Comparison of ENCODE assay signal across 8 mouse cellular contexts in the genomic region with DNA sequence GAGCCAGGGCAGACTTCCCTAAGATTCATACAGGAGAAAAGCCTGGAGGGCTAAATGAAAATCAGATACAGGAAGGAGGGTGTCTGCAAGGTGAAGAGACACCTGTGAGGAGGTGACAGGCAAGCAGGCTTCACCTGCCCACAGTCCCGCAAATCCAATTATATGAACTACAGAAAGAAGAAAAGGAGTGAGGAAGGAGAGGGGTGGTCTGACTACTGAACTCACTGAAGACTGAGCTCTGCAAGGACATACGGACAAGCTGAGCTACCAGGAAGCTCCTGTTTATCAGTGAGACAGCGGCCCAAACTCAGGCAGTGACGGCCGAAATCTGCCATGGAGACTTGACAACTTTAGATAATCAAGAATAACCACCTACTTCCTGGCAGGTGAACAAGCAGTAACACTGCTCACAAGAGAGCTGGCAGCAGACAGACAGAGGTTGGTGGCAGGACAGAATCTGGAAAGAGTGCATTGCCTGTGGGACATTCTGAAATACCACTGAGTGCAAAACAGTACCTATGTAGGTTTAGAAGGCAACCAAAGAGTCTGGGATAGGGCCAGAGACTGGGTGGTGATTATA. TPM values are rescaled to one million over a fixed set of nuclear protein-coding genes. Genes with fewer than 3 reads are reported as not detected.
A peak's percentile ranks its signal among the peaks of the same experiment; 100 is the strongest.
DNase-seq lines count a peak whose midpoint lies in the region; ATAC-seq lines count a peak whose summit lies in the region.

No protein-coding gene starts in this region.

- no peaks in the 10 kb centered on the region for H3K9me3 ChIP-seq in forebrain, embryonic 13.5 days (replicated peaks)
- no peaks in the 10 kb centered on the region for H3K9me3 ChIP-seq in forebrain, embryonic 10.5 days
- no peaks in the 10 kb centered on the region for H3K9me3 ChIP-seq in forebrain, embryonic 14.5 days (replicated peaks; ENCODE audit: control insufficient read depth, low read length)
- H3K9me3 ChIP-seq in hindbrain, embryonic 15.5 days, result no peaks in the 10 kb centered on the region
- no peaks in the 10 kb centered on the region for H3K9me3 ChIP-seq in midbrain, embryonic 14.5 days (ENCODE audit: control insufficient read depth, low read length)

- WGBS in forebrain, embryonic 13.5 days, result 77% methylated on average over 5 of the region's 5 CpGs
- 86% methylated on average over 5 of the region's 5 CpGs for WGBS in forebrain, embryonic 10.5 days
- 73% methylated on average over 5 of the region's 5 CpGs for WGBS in forebrain, embryonic 14.5 days
- WGBS in hindbrain, embryonic 15.5 days, result 67% methylated on average over 5 of the region's 5 CpGs
- WGBS in midbrain, embryonic 14.5 days, result 68% methylated on average over 5 of the region's 5 CpGs

- peak overlapping the region; percentile 50 for H3K4me2 ChIP-seq in forebrain, embryonic 13.5 days
- peak overlapping the region; percentile 39 for H3K4me2 ChIP-seq in forebrain, embryonic 14.5 days (ENCODE audit: low read length)
- peak overlapping the region; percentile 35 for H3K4me2 ChIP-seq in hindbrain, embryonic 15.5 days
- H3K4me2 ChIP-seq in midbrain, embryonic 14.5 days (ENCODE audit: low read length), result peak overlapping the region; percentile 49

- peaks cover 77% of the 10 kb centered on the region for H3K4me1 ChIP-seq in forebrain, embryonic 13.5 days
- H3K4me1 ChIP-seq in forebrain, embryonic 10.5 days, result peaks cover 79% of the 10 kb centered on the region
- H3K4me1 ChIP-seq in forebrain, embryonic 14.5 days (ENCODE audit: control insufficient read depth, insufficient read depth, low read length), result peaks cover 48% of the 10 kb centered on the region
- H3K4me1 ChIP-seq in hindbrain, embryonic 15.5 days (replicated peaks), result peaks cover 56% of the 10 kb centered on the region
- peaks cover 57% of the 10 kb centered on the region for H3K4me1 ChIP-seq in midbrain, embryonic 14.5 days (ENCODE audit: control insufficient read depth, insufficient read depth, low read length)

- H3K36me3 ChIP-seq in forebrain, embryonic 13.5 days (ENCODE audit: poor library complexity, severe bottlenecking), result no peaks in the 10 kb centered on the region
- peaks cover 3% of the 10 kb centered on the region for H3K36me3 ChIP-seq in forebrain, embryonic 10.5 days (replicated peaks)
- H3K36me3 ChIP-seq in forebrain, embryonic 14.5 days (ENCODE audit: control insufficient read depth, insufficient read depth, low read length), result no peaks in the 10 kb centered on the region
- H3K36me3 ChIP-seq in hindbrain, embryonic 15.5 days, result no peaks in the 10 kb centered on the region
- no peaks in the 10 kb centered on the region for H3K36me3 ChIP-seq in midbrain, embryonic 14.5 days (ENCODE audit: control insufficient read depth, insufficient read depth, low read length)

- H3K27me3 ChIP-seq in forebrain, embryonic 13.5 days, result no peaks in the 10 kb centered on the region
- H3K27me3 ChIP-seq in forebrain, embryonic 10.5 days (ENCODE audit: poor library complexity, severe bottlenecking), result no peaks in the 10 kb centered on the region
- H3K27me3 ChIP-seq in forebrain, embryonic 14.5 days (replicated peaks; ENCODE audit: control insufficient read depth, insufficient read depth, low read length), result no peaks in the 10 kb centered on the region
- H3K27me3 ChIP-seq in hindbrain, embryonic 15.5 days, result no peaks in the 10 kb centered on the region
- H3K27me3 ChIP-seq in midbrain, embryonic 14.5 days (ENCODE audit: control insufficient read depth, insufficient read depth, low read length), result no peaks in the 10 kb centered on the region

- peak overlapping the region; percentile 57 for H3K27ac ChIP-seq in forebrain, embryonic 13.5 days
- H3K27ac ChIP-seq in forebrain, embryonic 10.5 days, result no peak overlapping the region
- peak overlapping the region; percentile 14; the same call in 1 of the 2 replicates for H3K27ac ChIP-seq in forebrain, embryonic 14.5 days (ENCODE audit: low read depth, low read length)
- H3K27ac ChIP-seq in hindbrain, embryonic 15.5 days (replicated peaks), result no peak overlapping the region
- H3K27ac ChIP-seq in midbrain, embryonic 14.5 days (replicated peaks; ENCODE audit: low read depth, low read length), result no peak overlapping the region

- DNase-seq in forebrain, embryonic 10.5 days (ENCODE audit: extremely low spot score, low spot score), result no peak
- no peak for DNase-seq in forebrain, embryonic 14.5 days (ENCODE audit: low spot score)
- DNase-seq in midbrain, embryonic 14.5 days, result no peak
- DNase-seq in adrenal gland, adult 8-10 months, result no peak
- DNase-seq in adrenal gland, postnatal 4 days (ENCODE audit: low spot score in 2 of 2), result no peak
- no peak for DNase-seq in left cerebral cortex, adult 8-10 months (ENCODE audit: low spot score in 2 of 2)

- peak overlapping the region; percentile 19 for H3K4me3 ChIP-seq in forebrain, embryonic 13.5 days
- H3K4me3 ChIP-seq in forebrain, embryonic 10.5 days, result no peak overlapping the region
- peak overlapping the region; percentile 13; the same call in 1 of the 2 replicates for H3K4me3 ChIP-seq in forebrain, embryonic 14.5 days (ENCODE audit: low read depth, low read length)
- peak overlapping the region; percentile 15 for H3K4me3 ChIP-seq in hindbrain, embryonic 15.5 days
- peak overlapping the region; percentile 20 for H3K4me3 ChIP-seq in midbrain, embryonic 14.5 days (replicated peaks; ENCODE audit: low read depth, low read length)

- H3K9ac ChIP-seq in forebrain, embryonic 13.5 days, result peak overlapping the region; percentile 40; the same call in 1 of the 2 replicates
- H3K9ac ChIP-seq in forebrain, embryonic 14.5 days (ENCODE audit: low read length), result peak overlapping the region; percentile 4
- H3K9ac ChIP-seq in hindbrain, embryonic 15.5 days, result no peak overlapping the region
- peak overlapping the region; percentile 29 for H3K9ac ChIP-seq in midbrain, embryonic 14.5 days (replicated peaks; ENCODE audit: low read length)

- no peak for ATAC-seq in forebrain, embryonic 13.5 days
- no peak for ATAC-seq in forebrain, embryonic 14.5 days
- no peak for ATAC-seq in hindbrain, embryonic 15.5 days (ENCODE audit: low FRiP score, low read depth)
- ATAC-seq in midbrain, embryonic 14.5 days (ENCODE audit: low FRiP score, low TSS enrichment), result no peak

RNA-seq across cellular contexts. Expression of gene Arhgap21, which starts 5.4 kb away (rescaled TPM):
- 37.1 and 38.6 TPM in 2 replicates for polyA plus RNA-seq in forebrain, embryonic 13.5 days (2015; fragmentation: Nextera tagmentation; extraction: Ambion mirVana)
- polyA plus RNA-seq in forebrain, embryonic 10.5 days (2016; fragmentation: Nextera tagmentation; extraction: Ambion mirVana), result 24.3 and 27.9 TPM in 2 replicates
- polyA plus RNA-seq in forebrain, embryonic 14.5 days (2014; fragmentation: Nextera tagmentation; extraction: Ambion mirVana), result 34.0 and 43.0 TPM in 2 replicates
- 36.8 and 36.9 TPM in 2 replicates for polyA plus RNA-seq in hindbrain, embryonic 15.5 days (2015; fragmentation: Nextera tagmentation; extraction: Ambion mirVana)
- 62.7 TPM in 2 replicates for polyA plus RNA-seq in midbrain, embryonic 14.5 days (2014; fragmentation: Nextera tagmentation; extraction: Ambion mirVana)
- 10 to 100 TPM; 68.7 to 89.1 (median 80.5) TPM for total RNA-seq in adrenal gland, adult 8-10 months (2022)
- 100 to 1,000 TPM in 1 of 2 experiments, 10 to 100 TPM in 1; 86.5 to 106 TPM for total RNA-seq in adrenal gland, postnatal 4 days (2021)
- 100 to 1,000 TPM; 218 to 248 (median 233) TPM for total RNA-seq in left cerebral cortex, adult 8-10 months (2022)

Comparison
In these comparisons a context has a peak if more than half of its experiments do, and no peak if none do; other contexts are left out.
1. H3K27ac ChIP-seq: peak in forebrain, embryonic 13.5 days (single experiment) and forebrain, embryonic 14.5 days (single experiment); none in forebrain, embryonic 10.5 days (single experiment), hindbrain, embryonic 15.5 days (single experiment) and midbrain, embryonic 14.5 days (single experiment).
2. Peak in every context shown above with its lines, with median percentiles within 50 percentile points of each other: H3K4me2 ChIP-seq.